Mouse (Mus musculus) forebrain, embryonic 14.5 days (tissue): ENCODE data around the gene Aldh1l1. TPM values are rescaled to one million over a fixed set of nuclear protein-coding genes. Genes with fewer than 3 reads are reported as not detected.

Experiments used
- ATAC-seq: fragments of 200-750 bp; cut with Nextera tagmentation; 2 replicates; pipeline ENCODE4 v1.8.0; 2017; ENCODE audit warnings: mild to moderate bottlenecking, moderate library complexity
- DNase-seq: peaks from one replicate; pipeline ENCODE4 v3.0.0-alpha.2; 2015; ENCODE audit warnings: low spot score
- H3K27ac ChIP-seq: fragments of 300-500 bp; sonication (generic); 2 replicates; pipeline ENCODE4 v1.5.1; 2014; ENCODE audit warnings: low read depth, mild to moderate bottlenecking, control low read depth, low read length, moderate library complexity
- H3K27me3 ChIP-seq: fragments of 300-500 bp; sonication (generic); replicated peaks from 2 replicates; pipeline ENCODE4 v1.6.1; 2014; ENCODE audit warnings: low read length, control low read depth, mixed read lengths; ENCODE audit not compliant: control insufficient read depth, insufficient read depth
- H3K36me3 ChIP-seq: fragments of 300-500 bp; sonication (generic); 2 replicates; pipeline ENCODE4 v1.6.1; 2014; ENCODE audit warnings: low read length, control low read depth; ENCODE audit not compliant: control insufficient read depth, insufficient read depth
- H3K4me1 ChIP-seq: fragments of 300-500 bp; sonication (generic); 2 replicates; pipeline ENCODE4 v1.6.1; 2014; ENCODE audit warnings: antibody characterized with exemption, low read length, control low read depth; ENCODE audit not compliant: control insufficient read depth, insufficient read depth
- H3K4me2 ChIP-seq: fragments of 300-500 bp; sonication (generic); 2 replicates; pipeline ENCODE4 v1.6.1; 2014; ENCODE audit warnings: mild to moderate bottlenecking, control low read depth, low read length
- H3K4me3 ChIP-seq: fragments of 300-500 bp; sonication (generic); 2 replicates; pipeline ENCODE4 v1.5.1; 2014; ENCODE audit warnings: low read depth, low read length, control low read depth
- H3K9ac ChIP-seq: fragments of 300-500 bp; sonication (generic); 2 replicates; pipeline ENCODE4 v1.6.1; 2014; ENCODE audit warnings: mild to moderate bottlenecking, low read length, control low read depth, moderate library complexity
- H3K9me3 ChIP-seq: fragments of 300-500 bp; sonication (generic); replicated peaks from 2 replicates; pipeline ENCODE4 v1.6.1; 2016; ENCODE audit warnings: low read length, control low read depth, mixed read lengths; ENCODE audit not compliant: control insufficient read depth
- WGBS: fragments of 180-500 bp; shearing (Covaris S2); extraction: QIAGEN DNeasy Blood & Tissue Kit; methylation state at CpG from one replicate; pipeline ENCODE4 v1.1.7; 2014; 5-methylcytosine and 5-hydroxymethylcytosine counted together
- polyA plus RNA-seq: library from polyadenylated mRNA; unstranded; fragments of >200 nt; fragmentation: Nextera tagmentation; extraction: Ambion mirVana; gene quantifications from 2 replicates; pipeline ENCODE4 v1.2.1, GENCODE M21; 2014

The Aldh1l1 gene
- polyA plus RNA-seq, 1 experiment from 2014 or later = 15.8 TPM

DNA sequence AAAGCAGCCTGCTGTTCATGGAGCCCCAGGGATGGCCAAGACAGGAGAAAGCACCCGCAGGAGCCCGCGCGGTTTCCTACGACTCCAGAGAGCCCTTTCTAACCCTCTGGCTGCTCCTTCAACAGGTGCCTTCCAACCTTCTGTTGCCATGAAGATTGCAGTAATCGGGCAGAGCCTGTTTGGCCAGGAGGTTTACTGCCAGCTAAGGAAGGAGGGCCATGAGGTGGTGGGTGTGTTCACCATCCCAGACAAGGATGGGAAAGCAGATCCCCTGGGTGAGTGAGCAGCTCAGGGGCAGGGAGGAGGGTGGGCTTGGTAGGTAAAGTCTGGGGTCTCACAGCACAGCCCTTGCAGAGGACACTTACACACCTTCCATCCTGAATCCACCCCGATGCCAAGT, 70.8 kb downstream of the Aldh1l1 start:
- WGBS = 85% methylated on average over 7 of the region's 7 CpGs
- DNase-seq = no peak

DNA sequence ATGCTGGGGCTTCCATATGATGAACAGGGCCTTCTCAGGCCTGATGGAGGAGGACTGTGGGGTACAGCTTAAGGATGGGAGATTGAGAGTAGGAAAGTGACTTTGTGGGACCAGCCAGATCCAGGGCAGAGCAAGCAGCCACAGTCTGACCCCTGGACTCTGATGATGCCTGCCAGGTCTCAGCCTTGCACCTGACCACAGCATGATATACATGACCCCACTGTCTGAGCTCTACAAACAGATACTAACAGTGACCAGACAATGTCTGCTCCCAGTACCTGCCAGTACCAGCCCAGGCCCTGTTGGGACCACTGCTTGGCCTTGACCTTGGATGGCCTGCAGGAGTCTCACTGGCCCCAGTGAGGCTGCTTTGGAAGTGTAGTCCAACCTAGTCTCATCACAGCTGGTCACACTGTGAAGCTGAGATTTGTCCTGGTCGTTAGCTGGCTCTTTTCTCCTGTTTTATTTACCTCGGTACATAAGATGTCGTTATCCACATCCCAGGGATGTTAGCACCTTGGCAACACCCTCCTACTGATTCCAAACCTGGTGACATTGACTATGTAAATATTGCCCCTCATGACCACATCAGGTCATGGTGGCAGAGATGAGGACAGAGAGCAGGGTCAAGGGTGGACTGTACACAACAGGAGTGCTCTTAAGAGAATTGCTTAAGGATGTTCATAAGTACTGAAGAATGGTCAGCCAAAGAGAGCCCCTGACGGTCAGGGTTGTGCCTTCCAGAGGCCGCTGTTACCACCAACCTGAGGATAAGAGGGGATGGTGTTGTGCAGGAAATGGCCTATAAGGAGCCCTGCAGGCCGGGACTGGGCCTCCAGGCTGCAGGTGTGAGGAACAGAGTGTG, 71.8 kb downstream of the Aldh1l1 start:
- no peak for DNase-seq
- Histone ChIP-seq H3K36me3 (no peaks in the 10 kb centered on the region), H3K27me3 (no peaks in the 10 kb centered on the region), H3K9me3 (no peaks in the 10 kb centered on the region), H3K4me3 (no peak overlapping the region), H3K27ac (no peak overlapping the region), H3K4me1 (peaks cover 3% of the 10 kb centered on the region; the same call in 1 of the 2 replicates), H3K9ac (no peak overlapping the region), H3K4me2 (no peak overlapping the region)
- no peak for ATAC-seq
- 67% methylated on average over 6 of the region's 6 CpGs for WGBS

More for the DNA sequence above, 70.8 kb downstream of the Aldh1l1 start:
- no peak for ATAC-seq
- Histone ChIP-seq H3K4me2 (no peak overlapping the region), H3K27me3 (no peaks in the 10 kb centered on the region), H3K27ac (no peak overlapping the region), H3K36me3 (no peaks in the 10 kb centered on the region), H3K9me3 (no peaks in the 10 kb centered on the region), H3K4me1 (peaks cover 3% of the 10 kb centered on the region; the same call in 1 of the 2 replicates), H3K9ac (no peak overlapping the region), H3K4me3 (no peak overlapping the region)

DNA sequence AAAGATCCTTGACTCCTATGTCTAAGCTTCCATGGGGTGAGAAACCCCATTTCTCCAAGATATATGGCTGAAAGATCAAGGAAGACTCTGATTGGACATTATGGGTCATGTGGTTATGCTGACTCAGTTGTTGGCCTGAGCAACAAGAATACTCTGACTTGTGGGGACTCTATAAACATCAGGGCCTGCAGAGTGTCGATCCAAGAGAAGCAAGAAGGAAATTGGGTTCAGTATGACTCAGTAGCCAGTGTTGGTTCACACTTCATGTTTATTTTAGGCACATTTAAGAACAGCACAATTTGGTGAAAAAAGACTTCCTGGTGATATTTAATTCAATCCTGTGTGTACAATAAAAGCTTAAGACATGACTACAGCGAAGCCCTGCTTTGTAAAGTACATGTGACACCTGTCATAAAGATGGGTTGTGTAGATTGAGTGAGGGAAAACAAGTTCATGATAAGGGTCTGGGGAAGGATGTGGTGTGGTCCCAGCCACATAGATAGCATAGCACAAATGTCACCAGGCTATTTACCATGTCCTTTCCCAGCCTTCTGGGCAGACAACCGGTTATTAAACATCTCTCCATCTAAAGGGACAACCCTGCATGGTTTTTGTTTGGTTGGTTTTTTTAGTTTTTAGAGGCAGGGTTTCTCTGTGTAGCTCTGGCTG, 74.3 kb downstream of the Aldh1l1 start:
- Histone ChIP-seq H3K36me3 (no peaks in the 10 kb centered on the region), H3K9me3 (no peaks in the 10 kb centered on the region), H3K4me2 (no peak overlapping the region), H3K4me1 (peaks cover 3% of the 10 kb centered on the region; the same call in 1 of the 2 replicates), H3K27me3 (no peaks in the 10 kb centered on the region), H3K4me3 (no peak overlapping the region), H3K27ac (no peak overlapping the region), H3K9ac (no peak overlapping the region)
- DNase-seq = no peak
- no peak for ATAC-seq
- 86% methylated on average over 3 of the region's 3 CpGs for WGBS

DNA sequence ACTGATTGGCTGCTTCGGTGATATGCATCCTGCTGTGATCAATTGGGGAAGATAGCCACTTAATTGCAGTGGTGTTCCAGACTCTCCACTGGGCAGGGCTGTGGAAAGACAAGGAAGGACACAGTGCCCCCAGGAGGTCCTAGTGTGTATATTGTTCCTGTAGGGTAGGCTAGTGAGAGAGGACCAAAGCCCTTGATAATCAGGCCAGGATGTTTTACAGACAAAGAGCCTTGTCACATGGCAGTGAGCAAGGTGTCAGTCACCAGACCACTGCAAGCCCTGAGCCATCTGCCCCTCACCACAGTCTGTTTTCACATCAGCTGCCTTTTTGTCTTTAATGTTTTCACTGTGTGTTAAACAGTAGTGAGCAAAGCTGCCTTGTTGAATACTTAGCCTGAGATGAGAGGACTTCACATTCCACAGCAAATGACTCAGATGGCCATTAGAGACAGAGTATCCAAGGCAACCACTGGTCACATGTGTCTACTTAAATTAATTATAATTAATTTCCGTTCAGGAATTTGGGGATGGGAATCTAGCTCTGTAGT, 75.1 kb downstream of the Aldh1l1 start:
- H3K36me3 ChIP-seq = no peaks in the 10 kb centered on the region
- peak; percentile 67 for DNase-seq
- H3K27ac ChIP-seq = no peak overlapping the region; the same call in 1 of the 2 replicates
- ATAC-seq = peak; percentile 76
- H3K9me3 ChIP-seq = no peaks in the 10 kb centered on the region
- H3K4me2 ChIP-seq = no peak overlapping the region
- no peak overlapping the region for H3K4me3 ChIP-seq
- H3K4me1 ChIP-seq = peaks cover 3% of the 10 kb centered on the region; the same call in 1 of the 2 replicates
- 20% methylated on average over 2 of the region's 2 CpGs for WGBS
- no peaks in the 10 kb centered on the region for H3K27me3 ChIP-seq
- no peak overlapping the region for H3K9ac ChIP-seq

DNA sequence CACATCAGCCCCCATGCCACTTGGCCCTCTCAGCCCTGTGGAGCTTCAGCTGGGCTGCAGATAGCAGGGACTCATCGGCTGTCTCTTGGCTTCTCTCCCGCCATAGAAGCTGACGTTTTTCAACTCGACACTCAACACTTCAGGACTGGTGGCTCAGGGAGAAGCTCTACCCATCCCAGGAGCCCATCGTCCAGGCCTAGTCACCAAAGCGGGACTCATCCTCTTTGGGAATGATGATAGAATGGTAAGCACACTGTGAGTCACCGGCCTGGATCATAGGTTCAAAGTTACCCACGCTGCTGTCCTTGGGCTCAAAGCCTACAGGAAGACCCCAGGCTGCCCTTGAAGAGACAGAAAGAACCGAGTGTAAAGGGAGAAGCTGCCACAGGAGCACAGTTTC, 78.0 kb downstream of the Aldh1l1 start:
- Histone ChIP-seq H3K4me1 (peaks cover 3% of the 10 kb centered on the region; the same call in 1 of the 2 replicates), H3K4me2 (no peak overlapping the region), H3K27ac (no peak overlapping the region), H3K9ac (no peak overlapping the region), H3K36me3 (no peaks in the 10 kb centered on the region), H3K27me3 (no peaks in the 10 kb centered on the region), H3K4me3 (no peak overlapping the region), H3K9me3 (no peaks in the 10 kb centered on the region)
- DNase-seq (no peak), ATAC-seq (no peak)
- WGBS = 88% methylated on average over 9 of the region's 9 CpGs

DNA sequence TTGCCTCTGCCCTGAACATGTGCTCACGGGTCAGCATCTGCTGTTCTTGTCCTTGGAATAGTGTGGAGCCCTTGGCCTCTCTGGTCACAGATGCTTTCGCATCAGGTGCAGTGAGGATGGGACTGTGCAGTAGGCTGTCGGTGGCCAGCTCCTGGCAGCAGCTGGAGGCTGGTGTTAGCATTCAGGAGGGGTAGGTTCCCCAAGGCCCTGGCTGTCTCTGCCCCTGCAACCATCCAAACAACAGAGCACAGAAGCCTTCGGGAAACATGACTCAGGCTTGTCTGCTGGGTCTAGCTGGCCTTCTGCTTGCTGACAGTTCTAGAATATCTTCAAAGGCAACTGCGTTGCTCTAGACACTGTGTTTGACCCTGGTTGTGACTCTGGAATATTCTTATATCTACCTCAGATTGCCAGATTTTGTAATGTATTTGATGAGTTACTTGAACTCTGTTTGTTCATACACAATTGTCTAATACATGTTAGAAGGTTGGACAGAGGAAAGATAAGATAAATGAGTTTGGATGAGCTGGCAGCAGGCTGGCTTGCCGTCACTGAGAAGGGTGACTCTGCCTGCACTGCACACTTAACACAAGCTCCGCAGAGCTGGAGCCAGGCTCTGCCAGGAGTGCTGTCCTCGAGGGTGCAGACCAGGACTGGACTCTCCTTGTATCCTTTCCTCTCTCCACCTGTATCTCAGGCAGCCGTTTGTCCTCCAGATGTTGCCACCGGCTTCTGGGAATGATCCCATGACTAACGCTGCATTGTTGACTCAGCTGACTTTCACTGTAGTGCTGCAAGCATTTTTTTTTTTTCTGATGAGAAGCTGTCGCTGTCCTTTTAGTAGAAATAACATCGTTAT, 79.4 kb downstream of the Aldh1l1 start:
- Histone ChIP-seq H3K27ac (no peak overlapping the region), H3K9me3 (no peaks in the 10 kb centered on the region), H3K36me3 (no peaks in the 10 kb centered on the region), H3K4me1 (peaks cover 3% of the 10 kb centered on the region; the same call in 1 of the 2 replicates), H3K4me3 (no peak overlapping the region), H3K9ac (no peak overlapping the region), H3K4me2 (no peak overlapping the region), H3K27me3 (no peaks in the 10 kb centered on the region)
- no peak for ATAC-seq
- no peak for DNase-seq
- WGBS = 68% methylated on average over 13 of the region's 13 CpGs

DNA sequence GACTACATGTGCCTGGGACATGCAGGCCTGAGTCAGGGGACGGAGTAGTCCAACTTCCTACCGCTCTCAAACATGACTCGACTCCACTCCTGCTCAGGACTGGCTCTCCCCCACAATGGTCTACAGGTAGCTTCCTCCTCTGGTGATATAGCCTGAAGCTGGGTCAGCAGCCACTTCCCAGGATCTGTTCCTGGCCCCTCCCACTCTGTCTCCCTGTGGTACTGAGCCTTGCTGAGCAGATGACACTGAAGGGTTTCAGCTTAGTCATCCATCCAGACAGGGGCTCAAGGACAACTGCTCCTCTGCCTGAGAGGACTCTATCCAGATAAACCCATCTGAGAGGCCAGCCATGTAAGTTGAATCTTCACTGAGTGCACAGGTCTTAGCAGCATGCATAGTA, 81.3 kb downstream of the Aldh1l1 start:
- no peaks in the 10 kb centered on the region for H3K9me3 ChIP-seq
- no peak for ATAC-seq
- no peak for DNase-seq
- no peak overlapping the region for H3K4me2 ChIP-seq
- no peak overlapping the region for H3K4me3 ChIP-seq
- no peak overlapping the region for H3K27ac ChIP-seq
- H3K4me1 ChIP-seq = no peaks in the 10 kb centered on the region
- no peaks in the 10 kb centered on the region for H3K36me3 ChIP-seq
- 90% methylated on average over 3 of the region's 3 CpGs for WGBS
- H3K27me3 ChIP-seq = no peaks in the 10 kb centered on the region
- H3K9ac ChIP-seq = no peak overlapping the region

DNA sequence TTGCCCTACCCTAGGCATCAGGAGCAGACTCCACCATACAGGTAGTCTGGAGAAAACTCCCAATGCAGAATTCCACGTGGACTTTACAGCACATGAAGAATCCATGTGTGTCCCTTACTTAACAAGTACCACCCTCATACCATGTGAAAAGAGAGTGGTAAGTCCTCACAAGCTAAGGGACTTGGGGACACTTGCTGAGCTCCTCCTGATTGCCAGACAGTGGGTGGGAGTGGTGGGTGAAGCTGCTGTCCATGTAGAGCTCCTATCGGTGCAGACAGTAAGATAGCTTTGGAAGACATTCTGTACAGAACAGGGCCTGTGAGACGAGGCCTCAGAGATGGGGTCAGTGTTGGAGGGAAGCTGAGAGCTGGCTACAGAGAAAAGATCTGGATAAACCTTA, 81.7 kb downstream of the Aldh1l1 start:
- Histone ChIP-seq H3K27me3 (no peaks in the 10 kb centered on the region), H3K27ac (no peak overlapping the region), H3K36me3 (no peaks in the 10 kb centered on the region), H3K9ac (no peak overlapping the region), H3K4me3 (no peak overlapping the region), H3K9me3 (no peaks in the 10 kb centered on the region), H3K4me2 (no peak overlapping the region), H3K4me1 (no peaks in the 10 kb centered on the region)
- ATAC-seq (no peak), DNase-seq (no peak)
- WGBS = 79% methylated on average over 3 of the region's 3 CpGs
